Mouse (Mus musculus): ENCODE data around the gene Atp5b.
"Not testable (repeated sequence)": the region's sequence is repeated elsewhere in the genome, so short reads cannot be mapped to it uniquely, and the experiment has no call there.

The Atp5b gene

DNA sequence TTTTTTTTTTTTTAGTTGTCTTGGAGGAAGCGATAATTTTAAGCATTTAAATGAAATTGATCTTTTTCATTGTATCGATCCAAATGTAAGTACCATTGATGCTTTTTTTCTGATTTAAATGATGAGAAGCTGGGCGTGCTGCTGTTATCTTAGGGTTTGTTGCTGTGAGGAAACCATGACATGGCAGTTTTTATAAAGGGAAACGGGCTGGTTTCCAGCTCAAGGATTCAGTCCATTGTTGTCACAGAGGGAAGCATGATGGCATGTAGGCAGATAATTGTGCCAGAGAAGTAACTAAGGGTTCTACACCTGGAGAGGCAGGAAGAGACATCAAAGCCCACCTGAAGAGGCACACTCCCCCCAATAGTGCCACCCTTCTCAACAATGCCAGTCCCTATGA, 13.9 kb upstream of the Atp5b start:
- no peak for DNase-seq (ENCODE audit: low spot score in 2 of 2)

DNA sequence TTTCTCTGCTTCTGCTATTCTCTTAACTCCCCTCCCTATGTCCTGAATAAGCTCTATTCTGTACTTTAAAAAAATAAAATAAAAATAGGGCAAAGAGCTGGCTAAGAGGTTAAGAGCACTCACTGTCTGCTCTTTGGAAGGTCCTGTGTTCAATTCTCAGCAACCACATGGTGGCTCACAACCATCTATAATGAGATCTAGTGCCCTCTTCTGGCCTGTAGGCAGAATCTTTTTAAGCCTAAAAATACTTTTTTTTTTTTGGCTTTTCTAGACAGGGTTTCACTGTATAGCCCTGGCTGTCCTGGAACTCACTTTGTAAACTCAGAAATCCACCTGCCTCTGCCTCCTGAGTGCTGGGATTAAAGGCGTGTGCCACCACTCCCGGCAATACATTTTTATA, 12.6 kb upstream of the Atp5b start:
- not testable (repeated sequence) for DNase-seq (ENCODE audit: low spot score in 2 of 2)

DNA sequence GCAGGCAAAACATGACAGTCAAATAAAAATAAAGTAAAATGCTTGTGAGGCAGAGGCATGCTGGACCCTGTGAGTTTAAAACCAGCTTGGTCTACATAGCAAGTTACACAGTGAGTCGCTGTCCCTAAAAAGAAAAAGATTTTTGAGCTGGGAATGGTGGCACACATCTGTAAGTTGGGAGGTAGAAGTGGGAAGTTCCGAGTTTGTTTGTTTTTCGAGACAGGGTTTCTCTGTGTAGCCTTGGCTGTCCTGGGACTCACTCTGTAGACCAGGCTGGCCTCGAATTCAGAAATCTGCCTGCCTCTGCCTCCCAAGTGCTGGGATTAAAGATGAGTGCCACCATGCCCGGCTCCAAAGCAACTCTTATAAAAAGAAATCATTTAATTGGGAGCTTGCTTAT, 4.8 kb upstream of the Atp5b start:
- not testable (repeated sequence) for DNase-seq (ENCODE audit: low spot score in 2 of 2)

DNA sequence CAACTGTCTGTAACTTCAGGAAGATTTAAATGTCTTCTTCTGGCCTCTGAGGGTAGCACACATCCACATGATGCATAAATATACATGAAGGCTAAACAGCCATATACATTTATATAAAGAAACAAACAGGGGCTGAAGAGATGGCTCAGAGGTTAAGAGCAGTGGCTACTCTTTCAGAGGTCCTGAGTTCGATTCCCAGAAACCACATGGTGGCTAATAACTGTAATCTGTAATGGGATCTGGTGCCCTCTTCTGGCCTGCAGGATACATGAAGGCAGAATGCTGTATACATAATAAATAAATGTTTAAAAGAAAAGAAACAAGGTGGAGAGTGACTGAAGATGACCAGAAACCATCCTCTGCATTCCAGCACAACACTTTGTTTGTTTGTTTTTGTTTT, 2.6 kb upstream of the Atp5b start:
- DNase-seq (ENCODE audit: low spot score in 2 of 2), result no peak

DNA sequence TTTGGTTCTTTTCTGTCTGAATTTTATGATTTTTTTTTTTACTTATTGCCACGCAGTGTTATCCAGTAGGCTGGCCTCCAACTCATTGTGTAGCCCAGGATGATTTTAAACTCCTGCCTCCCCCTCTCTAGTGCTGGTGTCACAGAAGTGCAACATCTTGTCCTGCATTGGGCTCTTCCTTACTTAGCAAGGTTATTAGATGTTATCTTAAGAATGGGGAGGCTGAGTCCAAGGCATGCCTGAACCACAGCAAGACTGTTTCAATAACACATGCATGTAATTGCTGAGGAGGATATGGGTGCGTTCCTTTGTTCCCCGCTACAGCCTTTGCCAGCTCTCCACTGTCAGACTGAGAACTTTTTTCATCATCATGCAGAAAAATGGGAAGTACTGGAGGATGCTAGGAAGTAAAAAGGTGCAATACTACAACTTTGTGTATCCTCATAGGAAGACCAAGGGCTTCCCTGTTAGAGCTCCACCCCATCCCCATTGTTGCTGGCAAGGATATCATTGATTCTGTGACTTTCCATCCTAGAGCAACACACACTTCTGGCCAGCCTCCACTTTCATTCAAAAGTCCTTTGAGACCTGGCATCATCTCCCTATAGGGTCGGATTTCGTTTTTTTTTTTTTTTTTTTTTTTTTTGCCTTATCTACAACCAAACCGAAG, 1.1 kb upstream of the Atp5b start:
- DNase-seq (ENCODE audit: low spot score in 2 of 2), result no peak

DNA sequence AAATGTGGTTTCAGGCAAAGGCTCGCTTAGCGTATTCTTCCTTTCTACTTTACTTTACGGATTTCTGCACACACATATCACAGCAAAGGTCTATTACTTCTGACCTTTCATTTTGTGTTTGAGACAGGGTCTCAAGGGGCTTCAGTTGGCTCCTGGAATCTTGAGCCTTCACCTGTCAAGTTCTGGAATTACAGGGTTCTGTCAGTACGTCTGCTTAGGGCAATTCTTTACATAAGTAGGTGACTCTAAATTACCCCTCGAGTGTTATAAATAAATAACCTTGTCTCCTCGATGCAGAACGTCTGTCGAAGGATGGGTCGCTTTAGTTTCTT, 630 bp upstream of the Atp5b start:
- no peak for DNase-seq (ENCODE audit: low spot score in 2 of 2)

DNA sequence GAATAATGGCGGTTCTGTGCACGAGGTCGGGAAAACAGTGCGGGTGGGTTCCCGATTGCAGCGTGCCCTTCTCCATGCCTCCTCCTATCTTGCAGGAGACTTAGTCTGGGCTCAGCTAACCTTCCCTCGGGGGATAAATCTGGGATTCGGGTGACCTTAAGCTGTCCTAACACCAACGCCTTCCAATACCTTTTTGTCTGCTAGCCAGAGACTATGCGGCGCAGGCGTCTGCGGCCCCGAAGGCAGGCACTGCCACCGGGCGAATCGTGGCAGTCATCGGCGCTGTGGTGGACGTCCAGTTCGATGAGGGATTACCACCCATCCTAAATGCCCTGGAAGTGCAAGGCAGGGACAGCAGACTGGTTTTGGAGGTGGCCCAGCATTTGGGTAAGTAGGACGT, 615 bp downstream of the Atp5b start:
- no peak for DNase-seq (ENCODE audit: low spot score in 2 of 2)

DNA sequence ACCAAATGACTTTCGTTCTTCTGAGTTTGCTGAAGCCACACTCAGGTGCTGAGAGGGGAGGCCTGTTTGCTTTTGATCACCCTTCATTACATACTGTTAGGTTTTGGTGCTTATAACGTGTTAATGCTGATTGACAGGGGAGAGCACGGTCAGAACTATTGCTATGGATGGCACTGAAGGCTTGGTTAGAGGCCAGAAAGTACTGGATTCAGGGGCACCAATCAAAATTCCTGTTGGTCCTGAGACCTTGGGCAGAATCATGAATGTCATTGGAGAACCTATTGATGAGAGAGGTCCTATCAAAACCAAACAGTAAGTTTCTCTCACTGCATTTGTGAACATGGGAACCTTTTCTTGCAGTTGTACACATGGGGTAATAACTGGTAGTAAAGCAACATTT, 1.1 kb downstream of the Atp5b start:
- no peak for DNase-seq (ENCODE audit: low spot score in 2 of 2)

DNA sequence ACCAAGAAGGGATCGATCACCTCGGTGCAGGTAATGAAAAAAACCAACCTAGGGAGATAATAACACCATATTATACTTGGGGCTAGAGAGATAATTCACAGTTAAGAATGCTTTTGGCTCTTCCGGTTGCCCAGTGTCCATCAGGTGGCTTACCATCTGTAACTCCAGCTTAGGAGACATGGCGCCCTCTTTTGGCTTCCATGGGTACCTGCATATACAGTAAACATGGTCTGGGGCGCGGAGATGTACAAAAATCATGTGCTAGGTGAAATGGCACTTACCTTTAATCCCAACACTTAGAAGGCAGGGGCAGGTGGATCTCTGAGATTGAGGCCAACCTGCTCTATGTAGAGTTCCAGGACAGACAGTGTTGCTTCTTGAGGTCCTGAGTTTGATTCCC, 3.3 kb downstream of the Atp5b start:
- no peak for DNase-seq (ENCODE audit: low spot score in 2 of 2)

DNA sequence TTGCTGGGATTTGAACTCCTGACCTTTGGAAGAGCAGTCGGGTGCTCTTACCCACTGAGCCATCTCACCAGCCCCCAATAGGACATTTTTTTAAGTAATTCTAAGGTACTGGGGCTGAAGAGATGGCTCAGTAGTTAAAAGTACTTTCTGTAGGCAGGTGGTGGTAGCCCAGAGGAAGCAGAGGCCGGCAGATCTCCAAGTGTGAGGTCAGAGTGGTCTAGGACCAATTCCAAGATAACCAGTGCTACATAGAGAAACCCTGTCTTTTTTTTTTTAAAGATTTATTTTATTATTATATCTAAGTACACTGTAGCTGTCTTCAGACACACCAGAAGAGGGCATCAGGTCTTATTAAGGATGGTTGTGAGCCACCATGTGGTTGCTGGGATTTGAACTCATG, 4.1 kb downstream of the Atp5b start:
- not testable (repeated sequence) for DNase-seq (ENCODE audit: low spot score in 2 of 2)

DNA sequence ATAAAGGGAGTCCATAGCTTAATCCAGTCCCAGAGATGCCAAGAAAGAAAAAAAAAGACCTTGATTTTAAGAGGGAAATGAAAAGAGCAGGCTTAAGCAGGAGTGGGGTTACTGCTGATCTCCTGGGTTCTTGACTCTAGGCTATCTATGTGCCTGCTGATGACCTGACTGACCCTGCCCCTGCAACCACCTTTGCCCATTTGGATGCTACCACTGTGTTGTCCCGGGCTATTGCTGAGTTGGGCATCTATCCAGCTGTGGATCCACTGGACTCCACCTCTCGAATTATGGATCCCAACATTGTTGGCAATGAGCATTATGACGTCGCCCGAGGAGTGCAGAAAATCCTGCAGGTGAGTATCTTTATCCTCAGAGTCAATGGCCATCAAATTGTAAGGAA, 5.1 kb downstream of the Atp5b start:
- no peak for DNase-seq (ENCODE audit: low spot score in 2 of 2)

DNA sequence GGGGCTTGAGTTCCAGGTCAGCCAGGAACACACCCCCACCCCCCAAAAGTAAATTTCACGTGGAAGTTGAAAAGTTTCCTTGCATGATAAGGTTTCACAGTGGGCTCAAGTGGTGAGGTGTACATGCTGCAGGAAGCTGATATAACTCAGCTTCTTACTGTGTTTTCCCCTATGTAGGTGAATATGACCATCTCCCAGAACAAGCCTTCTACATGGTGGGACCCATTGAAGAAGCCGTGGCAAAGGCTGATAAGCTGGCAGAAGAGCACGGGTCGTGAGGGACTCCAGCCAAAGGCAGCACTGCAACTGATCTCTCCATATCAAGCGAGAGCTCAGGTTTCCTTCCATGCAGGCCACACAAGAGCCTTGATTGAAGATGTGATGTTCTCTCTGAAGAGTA, 6.8 kb downstream of the Atp5b start:
- DNase-seq (ENCODE audit: low spot score in 2 of 2), result no peak

DNA sequence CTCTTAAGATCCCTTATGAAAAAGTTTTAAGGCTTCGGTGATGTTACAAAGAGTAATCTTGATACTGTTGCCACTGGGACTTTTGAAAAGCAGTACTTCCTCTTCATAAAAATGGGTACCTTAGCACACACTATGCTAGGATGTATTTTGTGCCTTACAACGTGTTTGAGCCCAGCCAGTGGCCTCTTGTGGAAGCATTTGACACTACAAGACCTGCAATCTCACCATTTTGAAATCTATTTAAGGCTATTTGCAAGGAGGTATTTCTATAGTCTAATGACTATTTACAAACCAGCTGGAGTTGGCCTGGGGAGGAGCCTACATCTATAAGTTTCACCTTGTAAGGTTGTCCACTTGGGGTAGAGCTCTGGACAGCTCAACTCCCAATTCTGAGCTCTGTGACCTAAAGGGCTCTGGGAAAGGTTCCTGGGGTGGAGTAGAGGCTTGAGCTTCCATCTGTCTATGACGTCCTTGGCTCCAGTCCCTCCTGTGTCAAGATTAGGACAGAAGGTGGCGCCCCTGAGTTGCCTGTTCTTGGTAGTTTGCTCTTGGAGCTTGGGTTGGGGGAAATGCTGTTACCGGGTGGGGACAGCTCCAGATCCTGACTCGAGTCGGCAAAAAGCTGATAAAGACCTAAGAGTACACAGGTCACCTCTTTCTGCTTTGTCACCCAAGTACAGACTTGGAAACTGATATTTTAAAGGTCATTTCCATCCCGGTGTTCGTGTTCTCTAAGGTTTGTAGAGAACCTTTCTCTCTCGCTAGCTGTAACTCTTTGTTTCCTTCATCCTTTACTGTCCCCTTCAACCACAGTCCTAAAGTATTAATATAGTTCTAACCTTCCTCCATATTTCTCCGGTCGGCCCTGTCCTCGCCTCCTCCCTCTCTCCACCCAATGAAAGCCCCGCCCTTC, 7.8 kb downstream of the Atp5b start:
- DNase-seq (ENCODE audit: low spot score in 2 of 2), result peak; percentile 80 to 84

DNA sequence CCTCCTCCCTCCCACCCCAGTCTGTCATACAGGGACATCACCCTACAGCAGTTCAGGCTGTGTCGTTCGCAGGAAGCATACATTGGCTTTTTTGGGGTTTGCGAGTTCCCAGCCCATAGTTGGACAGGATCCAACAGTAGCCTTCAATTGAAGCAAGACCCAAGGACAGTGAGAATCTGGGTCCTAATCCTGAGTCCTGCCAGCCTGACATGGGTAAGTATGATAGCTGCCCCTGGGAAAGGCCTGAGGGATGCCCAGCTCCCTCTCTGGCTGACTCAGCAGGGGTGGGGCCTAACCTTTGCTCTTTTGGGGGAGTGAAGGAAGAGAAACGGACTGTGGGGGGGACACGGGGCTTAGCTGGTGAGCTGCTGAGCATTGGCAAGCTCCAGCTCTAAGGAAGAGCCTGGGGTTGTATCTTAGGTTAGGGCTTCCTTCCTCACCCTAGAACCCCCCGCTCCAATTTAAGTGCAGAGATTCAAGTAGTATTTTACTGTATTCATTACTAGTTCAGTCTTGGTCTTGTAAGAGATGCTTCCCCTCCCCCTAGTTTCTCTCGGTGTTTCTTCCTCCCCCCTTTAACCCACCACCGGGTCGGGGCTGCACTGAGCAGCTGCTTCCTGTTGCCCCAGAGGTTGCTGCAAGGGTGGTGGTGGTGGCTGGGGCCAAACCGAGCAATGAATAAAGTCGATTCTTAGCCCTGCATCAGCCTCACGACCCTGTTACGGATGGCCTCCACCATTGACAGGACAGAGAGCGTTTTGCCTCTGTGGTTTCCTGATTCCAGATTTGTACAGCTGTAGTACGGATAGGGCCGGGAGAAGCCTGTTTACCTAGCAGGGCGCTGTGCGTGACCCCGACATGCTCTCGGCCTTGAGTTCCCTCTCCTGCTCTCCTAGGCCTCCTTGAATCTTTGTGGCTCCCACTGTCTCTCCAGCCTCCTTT, 8.8 kb downstream of the Atp5b start, which contains the start of gene Baz2a:
TSS of gene Baz2a (plus strand) at position 14 of the 942 bp plus-strand sequence.
- peak in 1 of 2 experiments; percentile 32 for DNase-seq (ENCODE audit: low spot score in 2 of 2)

DNA sequence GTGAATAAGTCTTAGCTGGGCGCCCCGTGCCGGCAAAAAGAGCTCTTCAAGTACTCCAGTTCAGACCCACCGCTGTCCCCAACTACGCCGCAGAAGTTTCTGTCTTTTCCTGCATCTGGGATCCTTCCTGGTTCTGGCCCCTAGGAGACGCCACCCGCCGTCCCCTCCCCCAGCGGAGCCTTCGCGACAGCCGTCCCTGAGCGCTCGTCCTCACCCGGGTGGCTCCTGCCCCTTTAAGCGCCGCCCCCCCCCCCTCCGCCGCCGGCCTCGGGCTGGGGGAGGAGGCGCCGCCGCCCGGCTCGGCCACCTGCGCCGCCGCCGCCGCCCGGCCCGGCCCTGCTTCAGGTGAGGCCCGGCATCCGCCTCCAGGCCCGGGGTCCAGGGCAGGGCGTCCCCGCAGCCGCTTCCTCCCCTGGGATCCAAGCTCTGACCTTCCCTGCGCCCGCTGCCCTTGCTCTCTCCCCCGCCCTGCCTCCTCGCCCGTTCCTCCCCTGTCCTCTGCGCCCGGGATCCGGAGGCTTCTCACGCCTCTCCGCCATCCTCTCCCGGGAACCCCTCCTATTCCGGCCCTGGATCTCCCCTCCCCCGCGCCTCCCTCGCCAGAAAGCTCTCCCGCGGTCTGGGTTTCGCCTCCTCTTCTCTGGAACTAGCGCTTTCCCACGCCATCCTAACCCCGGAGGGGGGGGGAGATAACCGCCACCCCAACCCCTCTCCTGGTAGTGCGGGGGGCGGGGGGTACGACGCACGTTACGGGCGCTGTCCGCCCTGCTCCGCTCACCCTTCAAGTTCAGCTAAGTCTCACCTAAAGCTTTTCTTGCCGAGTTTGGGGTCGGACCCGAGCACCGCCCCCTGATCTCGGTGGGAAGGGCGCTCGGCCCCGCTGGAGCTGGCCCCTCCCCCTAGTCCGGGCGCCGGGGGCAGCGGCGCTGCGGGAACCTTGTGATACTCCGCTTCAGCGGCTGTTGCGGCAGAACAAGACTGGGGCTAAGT, 9.7 kb downstream of the Atp5b start:
- DNase-seq (ENCODE audit: low spot score in 2 of 2), result peak; percentile 68 to 76

DNA sequence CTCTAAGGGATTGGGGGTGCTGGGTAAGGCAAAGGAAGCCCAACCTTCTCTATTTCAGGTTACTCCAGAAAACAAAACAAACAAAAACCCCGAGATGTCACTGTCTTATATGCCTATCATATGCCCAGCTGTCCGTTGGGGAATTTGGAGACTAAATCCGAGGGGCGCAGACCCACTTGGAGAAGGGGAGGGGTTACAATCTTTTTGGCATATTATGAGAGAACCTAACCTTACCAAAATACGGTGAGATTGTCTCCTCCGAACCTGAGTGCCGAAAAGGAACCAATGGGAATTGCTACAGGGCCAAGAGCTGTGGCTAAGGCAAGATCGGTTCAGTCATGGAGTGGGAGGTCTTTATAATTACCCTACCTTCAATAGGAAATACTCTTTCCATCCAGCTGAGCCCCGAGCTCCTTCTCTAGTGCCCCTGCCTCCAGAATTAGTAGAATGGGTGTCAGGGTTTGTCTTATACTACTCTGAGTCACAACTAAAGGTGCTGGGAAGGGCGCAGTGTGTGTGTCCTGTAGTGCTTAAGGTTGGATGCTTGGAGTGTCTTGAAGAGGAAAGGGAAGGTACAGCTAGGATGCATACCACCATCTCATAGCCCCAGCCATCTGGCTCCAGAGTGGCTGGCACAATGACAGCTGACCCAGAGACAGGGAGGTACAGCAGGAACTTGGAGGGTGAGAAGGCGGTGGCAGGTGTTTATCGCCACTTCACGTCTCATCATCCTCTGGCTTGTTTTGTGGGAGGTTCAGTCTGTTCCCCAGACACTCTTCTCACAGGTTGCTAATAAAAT, 10.6 kb downstream of the Atp5b start:
- no peak for DNase-seq (ENCODE audit: low spot score in 2 of 2)

DNA sequence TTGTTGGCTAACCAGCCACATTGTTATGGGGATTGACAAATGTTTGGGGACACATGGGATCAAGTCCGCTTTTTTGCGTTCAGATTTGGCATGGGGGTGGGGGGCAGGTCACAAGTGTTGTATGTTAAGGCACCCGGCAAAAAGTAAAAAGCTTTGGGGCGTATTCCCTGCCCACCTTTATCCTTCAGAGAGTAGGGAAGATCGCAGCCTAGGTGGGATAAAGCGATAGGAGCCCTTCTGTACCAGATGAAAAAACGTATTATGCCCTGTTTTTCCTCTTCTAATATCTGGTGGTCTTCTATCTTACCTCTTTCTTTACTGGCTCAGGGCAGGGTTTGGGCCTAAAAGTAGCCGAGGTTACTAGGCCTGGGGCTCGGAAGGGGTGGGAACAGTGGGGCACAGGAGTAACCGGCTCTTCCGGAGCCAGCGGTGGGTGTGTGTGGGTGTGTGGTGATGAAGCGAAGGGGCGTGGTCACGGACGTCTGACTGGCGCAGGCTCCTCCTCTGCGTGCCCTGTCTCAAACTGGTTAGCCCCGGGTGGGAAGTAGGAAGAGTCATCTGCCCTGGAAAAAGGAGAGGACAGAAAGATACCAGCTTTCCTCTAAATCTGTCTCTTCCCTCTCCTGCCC, 11.4 kb downstream of the Atp5b start:
- DNase-seq (ENCODE audit: low spot score in 2 of 2), result peak; percentile 62 to 63

DNA sequence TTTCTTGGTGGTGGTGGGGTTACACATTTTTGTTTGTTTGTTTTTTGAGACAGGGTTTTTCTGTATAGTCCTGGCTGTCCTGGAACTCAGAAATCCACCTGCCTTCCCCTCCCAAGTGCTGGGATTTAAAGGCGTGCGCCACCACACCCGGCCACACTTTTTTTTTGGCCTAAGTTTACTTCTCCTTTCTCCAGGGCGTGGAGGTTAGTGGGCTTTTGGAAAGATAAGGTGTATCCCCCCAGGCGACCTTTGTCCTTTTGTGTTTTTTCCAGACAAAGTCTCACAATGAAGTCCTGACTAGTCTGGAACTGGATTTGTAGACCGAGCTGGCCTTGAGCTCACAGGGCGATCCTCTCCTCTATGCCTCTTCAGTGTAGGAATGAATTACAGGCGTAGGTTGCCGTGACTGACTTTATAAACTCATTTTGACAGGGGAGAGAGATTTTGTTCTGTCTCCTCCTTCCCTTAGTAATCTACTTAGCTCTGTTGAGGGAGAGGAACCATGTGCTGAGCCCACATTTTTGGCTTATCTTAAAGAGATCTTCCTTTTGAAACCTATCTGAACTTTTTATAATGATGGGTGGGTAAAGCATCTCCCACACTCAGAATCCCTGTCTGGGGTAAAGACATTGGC, 12.0 kb downstream of the Atp5b start:
- no peak for DNase-seq (ENCODE audit: low spot score in 2 of 2)

DNA sequence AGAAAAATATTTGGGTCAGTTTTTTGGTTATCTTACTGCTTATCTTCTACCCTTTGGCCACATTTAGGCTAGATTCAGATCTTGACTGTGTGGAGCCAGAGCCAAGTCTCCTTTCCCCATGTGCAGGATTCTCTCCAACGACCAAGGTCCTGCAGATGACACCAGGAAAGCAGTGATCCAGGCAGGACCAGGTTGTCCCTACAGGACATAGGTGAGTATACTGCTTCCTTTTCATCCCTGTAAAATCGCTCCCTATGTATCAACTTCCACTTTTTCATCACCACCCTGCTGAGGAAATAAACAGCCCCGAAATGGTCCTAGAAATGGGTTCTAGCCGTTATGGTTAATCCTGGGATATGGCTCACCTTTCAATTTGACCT, 13.2 kb downstream of the Atp5b start:
- DNase-seq (ENCODE audit: low spot score in 2 of 2), result no peak

Measured in frontal cortex, postnatal 10 days (tissue).